Mouse (Mus musculus): ENCODE data around the gene Scgb2b27.
"Not testable (repeated sequence)": the region's sequence is repeated elsewhere in the genome, so short reads cannot be mapped to it uniquely, and the experiment has no call there.

The Scgb2b27 gene

DNA sequence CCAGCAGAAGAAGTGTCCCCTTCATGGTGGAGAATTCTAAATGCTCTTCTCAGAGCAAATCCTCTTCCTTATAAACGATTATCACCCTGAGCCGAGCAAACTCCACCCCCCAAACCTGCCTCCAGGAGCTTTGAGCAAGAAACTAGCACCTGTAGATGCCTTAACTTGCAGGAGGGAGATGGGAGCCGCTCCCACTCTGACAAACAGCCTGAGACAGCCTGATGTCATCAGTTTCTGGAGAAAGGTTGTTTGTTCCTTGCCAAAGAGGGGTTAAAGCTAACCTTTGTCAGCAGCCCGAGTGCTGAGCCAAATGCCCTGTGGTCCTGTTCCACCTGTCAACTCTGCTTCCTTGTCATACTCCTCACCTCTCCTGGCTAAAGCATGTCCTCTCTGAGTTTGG lies at the start of gene Scgb2b27:
Gene Scgb2b27, minus strand, starts transcription at position 101 of the 400 bp plus-strand sequence.
- DNase-seq = no peak

GRCm38 (mm10) chr7:34036076-34036815 lies 22.5 kb upstream of the Scgb2b27 start:
- DNase-seq = not testable (repeated sequence)

GRCm38 (mm10) chr7:34034579-34034978 lies 20.8 kb upstream of the Scgb2b27 start:
- DNase-seq = not testable (repeated sequence)

- DNase-seq = no peak
Observed at GRCm38 (mm10) chr7:34030026-34030425, 16.3 kb upstream of the Scgb2b27 start.

- not testable (repeated sequence) for DNase-seq
Observed at GRCm38 (mm10) chr7:34027202-34027601, 13.5 kb upstream of the Scgb2b27 start.

DNA sequence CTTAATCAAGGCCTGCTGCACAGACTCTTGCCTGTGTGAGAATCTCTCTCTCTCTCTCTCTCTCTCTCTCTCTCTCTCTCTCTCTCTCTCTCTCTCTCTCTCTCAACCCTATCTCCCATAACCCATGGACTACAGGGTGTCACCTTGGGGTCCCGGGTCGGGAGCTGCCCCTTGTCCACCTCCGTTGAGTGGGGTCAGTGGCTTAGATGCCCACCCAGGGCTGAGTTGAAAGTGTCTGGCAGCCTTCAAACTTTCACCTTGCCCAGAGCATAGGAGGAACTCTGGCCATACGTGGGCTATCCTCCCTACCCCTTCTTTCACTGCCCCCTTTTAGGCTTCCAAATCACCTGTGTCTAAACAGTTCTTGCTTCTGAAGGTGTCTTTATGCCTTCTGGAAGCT lies 11.9 kb upstream of the Scgb2b27 start:
- DNase-seq = no peak

DNA sequence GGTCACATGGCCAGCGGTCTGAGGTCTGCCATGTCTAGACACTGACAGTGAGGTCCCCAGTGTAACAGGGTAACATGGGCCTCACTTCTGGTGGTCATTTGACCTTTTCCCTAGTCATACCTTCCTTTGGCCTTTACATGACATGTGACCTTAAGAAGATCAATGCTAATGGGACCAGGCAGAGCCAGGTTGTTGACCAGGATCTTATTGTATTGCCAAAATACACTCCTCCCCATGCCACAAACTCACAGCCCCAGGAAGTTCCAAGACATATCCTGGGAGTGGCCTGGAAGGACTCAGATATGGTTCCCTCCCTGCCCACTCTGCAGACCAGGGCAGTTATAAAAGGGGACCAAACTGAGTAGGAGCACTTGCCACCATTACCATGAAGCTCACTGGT lies 7.4 kb upstream of the Scgb2b27 start, which contains the start of gene Scgb1b27:
Gene Scgb1b27, plus strand, starts transcription at position 301 of the 400 bp plus-strand sequence.
- DNase-seq = not testable (repeated sequence)

- DNase-seq = peak; percentile 11
Observed at GRCm38 (mm10) chr7:33982281-33982680, 31.5 kb downstream of the Scgb2b27 start.

Measured in liver (tissue).